10 mouse cellular contexts compared by ENCODE assay signal in genomic region chr2:27405094-27405884, GRCm38 (mm10). TPM values are rescaled to one million over a fixed set of nuclear protein-coding genes. Genes with fewer than 3 reads are reported as not detected.
A peak's percentile ranks its signal among the peaks of the same experiment; 100 is the strongest.
DNase-seq lines count a peak whose midpoint lies in the region; ATAC-seq lines count a peak whose summit lies in the region.
"Had no signal": no experiment of that assay in that cellular context is flagged by ENCODE, and none has a peak within 500 bp of the region (broad histone marks: within the 10 kb centered on the region; RNA-seq: fewer than 3 reads in every experiment).

No protein-coding gene starts in this region.

- intact Hi-C loops in heart, postnatal 36 days (cut with DNase I): no loop called here
- intact Hi-C loops in left cerebral cortex, postnatal 4 days (cut with DNase I): no loop called here

- no peak overlapping the region for H3K4me3 ChIP-seq in heart, embryonic 14.5 days (ENCODE audit: control insufficient read depth in 1 of 2, insufficient read depth in 1 of 2, low read depth in 1 of 2, low read length in 2 of 2)
- no peak overlapping the region for H3K4me3 ChIP-seq in midbrain, embryonic 10.5 days
- H3K4me3 ChIP-seq in midbrain, embryonic 14.5 days (replicated peaks; ENCODE audit: low read depth, low read length): no peak overlapping the region
- H3K4me3 ChIP-seq in embryonic facial prominence, embryonic 15.5 days (replicated peaks): no peak overlapping the region

- no peak overlapping the region for H3K9ac ChIP-seq in heart, embryonic 14.5 days (ENCODE audit: low read length)
- H3K9ac ChIP-seq in midbrain, embryonic 14.5 days (replicated peaks; ENCODE audit: low read length): no peak overlapping the region
- no peak overlapping the region for H3K9ac ChIP-seq in embryonic facial prominence, embryonic 15.5 days

- H3K9me3 ChIP-seq in heart, embryonic 14.5 days (ENCODE audit: control insufficient read depth, low read length): no peaks in the 10 kb centered on the region
- no peaks in the 10 kb centered on the region for H3K9me3 ChIP-seq in midbrain, embryonic 10.5 days (replicated peaks)
- no peaks in the 10 kb centered on the region for H3K9me3 ChIP-seq in midbrain, embryonic 14.5 days (ENCODE audit: control insufficient read depth, low read length)
- H3K9me3 ChIP-seq in embryonic facial prominence, embryonic 15.5 days (replicated peaks): no peaks in the 10 kb centered on the region

- no peak overlapping the region for H3K4me2 ChIP-seq in heart, embryonic 14.5 days (ENCODE audit: low read length)
- no peak overlapping the region for H3K4me2 ChIP-seq in midbrain, embryonic 14.5 days (ENCODE audit: low read length)
- H3K4me2 ChIP-seq in embryonic facial prominence, embryonic 15.5 days (replicated peaks): no peak overlapping the region

- no peaks in the 10 kb centered on the region for H3K27me3 ChIP-seq in heart, embryonic 14.5 days (ENCODE audit: control insufficient read depth, insufficient read depth, low read length)
- no peaks in the 10 kb centered on the region for H3K27me3 ChIP-seq in midbrain, embryonic 10.5 days (ENCODE audit: low read depth, poor library complexity, severe bottlenecking)
- no peaks in the 10 kb centered on the region for H3K27me3 ChIP-seq in midbrain, embryonic 14.5 days (ENCODE audit: control insufficient read depth, insufficient read depth, low read length)
- no peaks in the 10 kb centered on the region for H3K27me3 ChIP-seq in embryonic facial prominence, embryonic 15.5 days
- H3K27me3 ChIP-seq in splenic B cell, adult 2 months (ENCODE audit: control insufficient read depth, insufficient read depth, low read length, poor library complexity, severe bottlenecking): no peaks in the 10 kb centered on the region

- H3K36me3 ChIP-seq in heart, embryonic 14.5 days (ENCODE audit: control insufficient read depth, insufficient read depth, low read length): no peaks in the 10 kb centered on the region
- peaks cover 8% of the 10 kb centered on the region for H3K36me3 ChIP-seq in midbrain, embryonic 10.5 days
- H3K36me3 ChIP-seq in midbrain, embryonic 14.5 days (ENCODE audit: control insufficient read depth, insufficient read depth, low read length): no peaks in the 10 kb centered on the region
- H3K36me3 ChIP-seq in embryonic facial prominence, embryonic 15.5 days: no peaks in the 10 kb centered on the region
- H3K36me3 ChIP-seq in splenic B cell, adult 2 months (ENCODE audit: control insufficient read depth, insufficient read depth, low read length, poor library complexity, severe bottlenecking): no peaks in the 10 kb centered on the region

- no peak overlapping the region for H3K27ac ChIP-seq in heart, embryonic 14.5 days (replicated peaks in 1 of 2; ENCODE audit: control insufficient read depth in 1 of 2, insufficient read depth in 1 of 2, low read depth in 2 of 2, low read length in 2 of 2)
- peak overlapping the region; percentile 56 for H3K27ac ChIP-seq in midbrain, embryonic 10.5 days (replicated peaks)
- no peak overlapping the region for H3K27ac ChIP-seq in midbrain, embryonic 14.5 days (replicated peaks; ENCODE audit: low read depth, low read length)
- 0 out of 2 replicates have a peak overlapping the region, but pooled peaks have one; percentile 28 for H3K27ac ChIP-seq in embryonic facial prominence, embryonic 15.5 days (replicated peaks)

- DNase-seq in heart, postnatal 36 days: no peak
- DNase-seq in midbrain, embryonic 10.5 days (ENCODE audit: low spot score): no peak
- DNase-seq in midbrain, embryonic 14.5 days: no peak
- DNase-seq in splenic B cell, adult 2 months (ENCODE audit: low read depth, low spot score): peak; percentile 77
- no peak for DNase-seq in left cerebral cortex, postnatal 4 days
- DNase-seq: right cerebral cortex, adult 18-20 months had no signal

- ATAC-seq in heart, embryonic 14.5 days (ENCODE audit: insufficient number of reproducible peaks, insufficient read depth, low FRiP score, low read depth): peak; percentile 40; the same call in 1 of the 2 replicates
- no peak for ATAC-seq in midbrain, embryonic 14.5 days (ENCODE audit: low FRiP score, low TSS enrichment)
- no peak for ATAC-seq in embryonic facial prominence, embryonic 15.5 days (ENCODE audit: insufficient number of reproducible peaks, low FRiP score, low TSS enrichment, low read depth)
- no peak for ATAC-seq in activated CD4-positive, CD25-positive, alpha-beta regulatory T cell, adult 4 months

- peaks cover 7 to 10% of the 10 kb centered on the region in 2 experiments; a peak in 1 of 4 replicates for H3K4me1 ChIP-seq in heart, embryonic 14.5 days (ENCODE audit: control insufficient read depth in 2 of 2, insufficient read depth in 2 of 2, low read length in 2 of 2)
- H3K4me1 ChIP-seq in midbrain, embryonic 10.5 days: peaks cover 60% of the 10 kb centered on the region
- H3K4me1 ChIP-seq in midbrain, embryonic 14.5 days (ENCODE audit: control insufficient read depth, insufficient read depth, low read length): peaks cover 6% of the 10 kb centered on the region
- H3K4me1 ChIP-seq in embryonic facial prominence, embryonic 15.5 days: peaks cover 35% of the 10 kb centered on the region

- WGBS in heart, embryonic 14.5 days: 65% methylated on average over 5 of the region's 5 CpGs
- 63% methylated on average over 5 of the region's 5 CpGs for WGBS in midbrain, embryonic 10.5 days
- WGBS in midbrain, embryonic 14.5 days: 73% methylated on average over 5 of the region's 5 CpGs
- WGBS in embryonic facial prominence, embryonic 15.5 days: 38% methylated on average over 5 of the region's 5 CpGs

RNA-seq across cellular contexts. Expression of gene Vav2, which starts 21.5 kb away (rescaled TPM):
- polyA plus RNA-seq in heart, embryonic 14.5 days (2014; fragmentation: Nextera tagmentation; extraction: Ambion mirVana): 3.6 and 4.1 TPM in 2 replicates
- total RNA-seq in heart, postnatal 36 days (2021): 10 to 100 TPM; 14.0 to 14.4 TPM
- 11.4 and 13.3 TPM in 2 replicates for polyA plus RNA-seq in midbrain, embryonic 10.5 days (2016; fragmentation: Nextera tagmentation; extraction: Ambion mirVana)
- polyA plus RNA-seq in midbrain, embryonic 14.5 days (2014; fragmentation: Nextera tagmentation; extraction: Ambion mirVana): 14.1 and 16.4 TPM in 2 replicates
- polyA plus RNA-seq in embryonic facial prominence, embryonic 15.5 days (2015; fragmentation: Nextera tagmentation; extraction: Ambion mirVana): 5.8 and 6.7 TPM in 2 replicates
- polyA plus RNA-seq in activated CD4-positive, CD25-positive, alpha-beta regulatory T cell, adult 4 months (2017; shearing (Covaris generic)): 1 to 10 TPM; 5.8 to 8.3 TPM
- 10 to 100 TPM; 59.2 to 60.4 TPM for total RNA-seq in left cerebral cortex, postnatal 4 days (2021)

RNA-seq across cellular contexts. Expression of gene Brd3os, which starts 36.8 kb away (rescaled TPM):
- polyA plus RNA-seq in heart, embryonic 14.5 days (2014; fragmentation: Nextera tagmentation; extraction: Ambion mirVana): 3.7 and 4.6 TPM in 2 replicates
- 1 to 10 TPM; 1.1 to 2.1 TPM for total RNA-seq in heart, postnatal 36 days (2021)
- polyA plus RNA-seq in midbrain, embryonic 10.5 days (2016; fragmentation: Nextera tagmentation; extraction: Ambion mirVana): 9.2 and 11.9 TPM in 2 replicates
- polyA plus RNA-seq in midbrain, embryonic 14.5 days (2014; fragmentation: Nextera tagmentation; extraction: Ambion mirVana): 37.8 and 45.1 TPM in 2 replicates
- polyA plus RNA-seq in embryonic facial prominence, embryonic 15.5 days (2015; fragmentation: Nextera tagmentation; extraction: Ambion mirVana): 16.4 and 17.0 TPM in 2 replicates
- polyA plus RNA-seq in activated CD4-positive, CD25-positive, alpha-beta regulatory T cell, adult 4 months (2017; shearing (Covaris generic)): under 1 TPM in 1 of 2 experiments, not detected in 1; 0.33 TPM
- total RNA-seq in left cerebral cortex, postnatal 4 days (2021): 10 to 100 TPM; 23.6 to 27.2 TPM
- polyA plus RNA-seq: inflammation-experienced regulatory T-cells, adult 6 months had no signal

Comparison
In these comparisons a context has a peak if more than half of its experiments do, and no peak if none do; other contexts are left out.
1. H3K27ac ChIP-seq: peak in midbrain, embryonic 10.5 days (single experiment) and embryonic facial prominence, embryonic 15.5 days (single experiment); none in heart, embryonic 14.5 days (0 of 2) and midbrain, embryonic 14.5 days (single experiment).